Mouse (Mus musculus) neural tube, embryonic 14.5 days (tissue): ENCODE data around the gene Specc1l. TPM values are rescaled to one million over a fixed set of nuclear protein-coding genes. Genes with fewer than 3 reads are reported as not detected.

Experiments
- ATAC-seq: fragments of 200-750 bp; cut with Nextera tagmentation; 2 replicates; pipeline ENCODE4 v1.8.0; 2017; ENCODE audit warnings: low read depth, mild to moderate bottlenecking, moderate TSS enrichment, moderate library complexity
- H3K27ac ChIP-seq: fragments of 300-500 bp; sonication (generic); 2 replicates; pipeline ENCODE4 v1.5.1; 2014; ENCODE audit warnings: low read depth, mild to moderate bottlenecking, control low read depth, low read length, moderate library complexity, mixed read lengths
- H3K27me3 ChIP-seq: fragments of 300-500 bp; sonication (generic); 2 replicates; pipeline ENCODE4 v1.6.1; 2014; ENCODE audit warnings: low read length; ENCODE audit not compliant: control insufficient read depth, insufficient read depth
- H3K36me3 ChIP-seq: fragments of 300-500 bp; sonication (generic); 2 replicates; pipeline ENCODE4 v1.6.1; 2014; ENCODE audit warnings: low read length, mixed read lengths; ENCODE audit not compliant: control insufficient read depth, insufficient read depth
- H3K4me1 ChIP-seq: fragments of 300-500 bp; sonication (generic); 2 replicates; pipeline ENCODE4 v1.6.1; 2014; ENCODE audit warnings: low read length; ENCODE audit not compliant: control insufficient read depth, insufficient read depth
- H3K4me2 ChIP-seq: fragments of 300-500 bp; sonication (generic); 2 replicates; pipeline ENCODE4 v1.6.1; 2014; ENCODE audit warnings: mild to moderate bottlenecking, low read depth, low read length, control low read depth
- H3K4me3 ChIP-seq: fragments of 300-500 bp; sonication (generic); 2 replicates; pipeline ENCODE4 v1.5.1; 2014; ENCODE audit warnings: low read depth, low read length, control low read depth, mixed read lengths
- H3K9ac ChIP-seq: fragments of 300-500 bp; sonication (generic); replicated peaks from 2 replicates; pipeline ENCODE4 v1.6.1; 2014; ENCODE audit warnings: low read depth, mild to moderate bottlenecking, control low read depth, low read length, mixed read lengths
- H3K9me3 ChIP-seq: fragments of 300-500 bp; sonication (generic); 2 replicates; pipeline ENCODE4 v1.6.1; 2016; ENCODE audit warnings: low read length; ENCODE audit not compliant: control insufficient read depth
- WGBS: fragments of 180-500 bp; shearing (Covaris S2); extraction: QIAGEN DNeasy Blood & Tissue Kit; methylation state at CpG from one replicate; pipeline ENCODE4 v1.1.7; 2014; 5-methylcytosine and 5-hydroxymethylcytosine counted together
- polyA plus RNA-seq: library from polyadenylated mRNA; unstranded; fragments of >200 nt; fragmentation: Nextera tagmentation; extraction: Ambion mirVana; gene quantifications from 2 replicates; pipeline ENCODE4 v1.2.1, GENCODE M21; 2014

Specc1l gene
- polyA plus RNA-seq, 1 experiment from 2014 or later: 25.5 TPM

GRCm38 (mm10) chr10:75322966-75323365 is 111.1 kb downstream of the Specc1l start:
- no peaks in the 10 kb centered on the region for H3K9me3 ChIP-seq
- ATAC-seq: no peak
- H3K27ac ChIP-seq: no peak overlapping the region
- H3K4me3 ChIP-seq: no peak overlapping the region
- no peaks in the 10 kb centered on the region for H3K36me3 ChIP-seq
- H3K4me2 ChIP-seq: no peak overlapping the region
- 60% methylated on average over 6 of the region's 6 CpGs for WGBS
- no peak overlapping the region for H3K9ac ChIP-seq
- H3K4me1 ChIP-seq: no peaks in the 10 kb centered on the region
- H3K27me3 ChIP-seq: peaks cover 4% of the 10 kb centered on the region; the same call in 1 of the 2 replicates

DNA sequence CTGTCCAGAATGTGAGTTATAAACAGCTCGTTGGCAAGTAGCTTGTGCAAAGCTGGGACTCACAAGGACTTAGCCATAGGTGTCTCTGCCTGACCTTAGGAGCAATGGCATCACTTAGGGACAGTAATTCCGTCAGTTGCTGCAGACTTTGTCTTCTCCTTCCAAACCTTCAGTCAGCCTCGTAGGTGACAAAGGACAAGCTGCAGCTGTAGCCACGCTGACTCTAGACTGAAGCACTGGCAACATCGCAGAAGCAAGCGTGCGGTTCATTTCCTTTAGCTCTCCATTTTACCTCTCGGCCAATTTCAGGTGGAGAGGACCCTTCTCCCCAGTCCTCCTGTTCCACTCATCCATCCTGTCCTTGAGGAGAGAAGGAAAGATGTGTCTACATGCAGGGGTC is 112.1 kb downstream of the Specc1l start:
- Histone ChIP-seq H3K9me3 (no peaks in the 10 kb centered on the region), H3K36me3 (no peaks in the 10 kb centered on the region), H3K4me2 (no peak overlapping the region), H3K4me3 (no peak overlapping the region), H3K27me3 (no peaks in the 10 kb centered on the region), H3K9ac (no peak overlapping the region), H3K27ac (no peak overlapping the region), H3K4me1 (no peaks in the 10 kb centered on the region)
- 89% methylated on average over 8 of the region's 8 CpGs for WGBS
- ATAC-seq: no peak

- Histone ChIP-seq H3K9me3 (no peaks in the 10 kb centered on the region), H3K4me2 (no peak overlapping the region), H3K27ac (no peak overlapping the region), H3K27me3 (no peaks in the 10 kb centered on the region), H3K9ac (no peak overlapping the region), H3K4me1 (no peaks in the 10 kb centered on the region), H3K36me3 (no peaks in the 10 kb centered on the region), H3K4me3 (no peak overlapping the region)
- 74% methylated on average over 10 of the region's 10 CpGs for WGBS
- no peak for ATAC-seq
These were observed 112.5 kb downstream of the Specc1l start for GRCm38 (mm10) chr10:75324391-75324790.

DNA sequence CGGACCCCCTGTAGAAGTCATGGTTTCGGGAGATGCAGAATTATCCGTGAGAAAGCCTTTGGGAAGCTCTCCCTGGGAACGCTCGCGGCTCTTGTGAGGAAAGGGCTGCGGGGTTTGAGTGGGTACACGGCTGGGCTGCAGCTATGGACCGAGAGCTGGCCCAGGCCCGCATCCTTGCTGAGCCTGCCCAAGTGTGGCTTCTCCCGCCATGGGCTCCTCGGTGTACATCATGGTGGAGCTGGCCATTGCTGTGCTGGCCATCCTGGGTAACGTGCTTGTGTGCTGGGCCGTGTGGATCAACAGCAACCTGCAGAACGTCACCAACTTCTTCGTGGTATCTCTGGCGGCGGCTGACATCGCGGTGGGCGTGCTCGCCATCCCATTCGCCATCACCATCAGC is 113.9 kb downstream of the Specc1l start:
- Histone ChIP-seq H3K9ac (no peak overlapping the region), H3K4me3 (no peak overlapping the region), H3K36me3 (no peaks in the 10 kb centered on the region), H3K4me1 (no peaks in the 10 kb centered on the region), H3K9me3 (no peaks in the 10 kb centered on the region), H3K4me2 (no peak overlapping the region), H3K27ac (no peak overlapping the region), H3K27me3 (no peaks in the 10 kb centered on the region)
- ATAC-seq: no peak
- 95% methylated on average over 23 of the region's 23 CpGs for WGBS

DNA sequence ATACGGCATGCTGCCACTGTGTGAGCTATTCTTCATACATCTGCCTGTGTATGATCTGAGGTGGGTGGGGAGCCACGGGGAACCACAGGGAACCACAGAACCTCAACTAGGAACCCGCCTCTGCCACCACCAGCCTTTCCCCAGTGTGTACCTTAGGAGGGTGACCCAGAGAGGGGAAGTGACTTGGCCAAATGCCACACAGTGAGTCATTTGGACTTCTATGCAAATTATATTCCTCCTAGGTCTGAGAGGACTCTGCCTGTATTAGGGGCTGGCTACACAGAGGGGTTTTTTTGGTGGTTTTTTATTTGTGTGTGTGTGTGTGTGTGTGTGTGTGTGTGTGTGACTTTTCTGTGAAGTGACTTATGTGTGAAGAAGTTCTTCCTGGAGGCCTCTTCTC is 114.7 kb downstream of the Specc1l start:
- H3K4me1 ChIP-seq: no peaks in the 10 kb centered on the region
- no peak overlapping the region for H3K4me2 ChIP-seq
- WGBS: 94% methylated on average over 3 of the region's 3 CpGs
- no peaks in the 10 kb centered on the region for H3K36me3 ChIP-seq
- H3K27me3 ChIP-seq: no peaks in the 10 kb centered on the region
- no peak overlapping the region for H3K9ac ChIP-seq
- H3K4me3 ChIP-seq: no peak overlapping the region
- H3K9me3 ChIP-seq: no peaks in the 10 kb centered on the region
- H3K27ac ChIP-seq: no peak overlapping the region
- ATAC-seq: no peak

GRCm38 (mm10) chr10:75327081-75327480 is 115.2 kb downstream of the Specc1l start:
- H3K4me1 ChIP-seq: no peaks in the 10 kb centered on the region
- no peaks in the 10 kb centered on the region for H3K27me3 ChIP-seq
- 79% methylated on average over 11 of the region's 11 CpGs for WGBS
- ATAC-seq: no peak
- no peak overlapping the region for H3K4me3 ChIP-seq
- H3K9me3 ChIP-seq: no peaks in the 10 kb centered on the region
- no peak overlapping the region for H3K27ac ChIP-seq
- H3K9ac ChIP-seq: no peak overlapping the region
- no peak overlapping the region for H3K4me2 ChIP-seq
- H3K36me3 ChIP-seq: no peaks in the 10 kb centered on the region

GRCm38 (mm10) chr10:75328201-75328704 is 116.4 kb downstream of the Specc1l start:
- Histone ChIP-seq H3K27ac (no peak overlapping the region), H3K36me3 (no peaks in the 10 kb centered on the region), H3K27me3 (no peaks in the 10 kb centered on the region), H3K4me1 (no peaks in the 10 kb centered on the region), H3K4me2 (no peak overlapping the region), H3K9me3 (no peaks in the 10 kb centered on the region), H3K9ac (no peak overlapping the region), H3K4me3 (no peak overlapping the region)
- no peak for ATAC-seq
- 24% methylated on average over 4 of the region's 4 CpGs for WGBS

- Histone ChIP-seq H3K4me2 (no peak overlapping the region), H3K27me3 (no peaks in the 10 kb centered on the region), H3K27ac (no peak overlapping the region), H3K4me1 (no peaks in the 10 kb centered on the region), H3K9me3 (no peaks in the 10 kb centered on the region), H3K4me3 (no peak overlapping the region), H3K36me3 (no peaks in the 10 kb centered on the region), H3K9ac (no peak overlapping the region)
- ATAC-seq: no peak
- WGBS: 90% methylated on average over 3 of the region's 3 CpGs
These were observed 120.4 kb downstream of the Specc1l start for GRCm38 (mm10) chr10:75332268-75332667.

DNA sequence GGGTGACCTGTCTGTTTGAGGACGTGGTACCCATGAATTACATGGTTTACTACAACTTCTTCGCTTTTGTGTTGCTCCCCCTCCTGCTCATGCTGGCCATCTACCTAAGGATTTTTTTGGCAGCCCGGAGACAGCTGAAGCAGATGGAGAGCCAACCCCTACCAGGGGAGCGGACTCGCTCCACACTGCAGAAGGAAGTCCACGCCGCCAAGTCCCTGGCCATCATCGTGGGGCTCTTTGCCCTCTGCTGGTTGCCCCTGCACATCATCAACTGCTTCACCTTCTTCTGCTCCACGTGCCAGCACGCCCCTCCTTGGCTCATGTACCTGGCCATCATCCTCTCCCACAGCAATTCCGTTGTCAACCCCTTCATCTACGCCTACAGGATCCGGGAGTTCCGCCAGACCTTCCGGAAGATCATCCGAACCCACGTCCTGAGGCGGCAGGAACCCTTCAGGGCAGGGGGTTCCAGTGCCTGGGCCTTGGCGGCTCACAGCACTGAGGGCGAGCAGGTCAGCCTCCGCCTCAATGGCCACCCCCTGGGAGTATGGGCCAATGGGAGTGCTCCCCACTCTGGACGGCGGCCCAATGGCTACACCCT is 121.4 kb downstream of the Specc1l start:
- 94% methylated on average over 23 of the region's 23 CpGs for WGBS
- ATAC-seq: no peak

More for the DNA sequence above, 121.4 kb downstream of the Specc1l start:
- no peak overlapping the region for H3K9ac ChIP-seq
- no peak overlapping the region for H3K27ac ChIP-seq
- H3K4me1 ChIP-seq: no peaks in the 10 kb centered on the region
- no peak overlapping the region for H3K4me3 ChIP-seq
- H3K36me3 ChIP-seq: no peaks in the 10 kb centered on the region
- H3K4me2 ChIP-seq: no peak overlapping the region
- H3K27me3 ChIP-seq: no peaks in the 10 kb centered on the region
- H3K9me3 ChIP-seq: no peaks in the 10 kb centered on the region
